Mouse (Mus musculus): Measurements from ENCODE around the gene A730015C16Rik.
A peak's percentile ranks its signal among the peaks of the same experiment; 100 is the strongest.

A730015C16Rik gene

GRCm38 (mm10) chr4:108830698-108831097 lies 17.7 kb downstream of the A730015C16Rik start:
- DNase-seq (ENCODE audit: low spot score), result no peak

- no peak for DNase-seq (ENCODE audit: low spot score)
Observed at GRCm38 (mm10) chr4:108826643-108827042, 21.8 kb downstream of the A730015C16Rik start.

- no peak for DNase-seq (ENCODE audit: low spot score)
Observed at GRCm38 (mm10) chr4:108826096-108826495, 22.3 kb downstream of the A730015C16Rik start.

- no peak for DNase-seq (ENCODE audit: low spot score)
Observed at GRCm38 (mm10) chr4:108825677-108826076, 22.7 kb downstream of the A730015C16Rik start.

- no peak for DNase-seq (ENCODE audit: low spot score)
Observed at GRCm38 (mm10) chr4:108811550-108811949, 36.9 kb downstream of the A730015C16Rik start.

- no peak for DNase-seq (ENCODE audit: low spot score)
Observed at GRCm38 (mm10) chr4:108811142-108811541, 37.3 kb downstream of the A730015C16Rik start.

GRCm38 (mm10) chr4:108803535-108803934 lies 44.9 kb downstream of the A730015C16Rik start:
- no peak for DNase-seq (ENCODE audit: low spot score)

GRCm38 (mm10) chr4:108798083-108798830 lies 50.2 kb downstream of the A730015C16Rik start:
- DNase-seq (ENCODE audit: low spot score), result peak; percentile 79

All from embryo, embryonic 10 days (tissue).